Mouse (Mus musculus): Measurements from ENCODE around the gene Sbno1. TPM values are rescaled to one million over a fixed set of nuclear protein-coding genes. Genes with fewer than 3 reads are reported as not detected.
"Not testable (repeated sequence)": the region's sequence is repeated elsewhere in the genome, so short reads cannot be mapped to it uniquely, and the experiment has no call there.

The Sbno1 gene
- total RNA-seq, 1 experiment from 2014 or later: 307 TPM

DNA sequence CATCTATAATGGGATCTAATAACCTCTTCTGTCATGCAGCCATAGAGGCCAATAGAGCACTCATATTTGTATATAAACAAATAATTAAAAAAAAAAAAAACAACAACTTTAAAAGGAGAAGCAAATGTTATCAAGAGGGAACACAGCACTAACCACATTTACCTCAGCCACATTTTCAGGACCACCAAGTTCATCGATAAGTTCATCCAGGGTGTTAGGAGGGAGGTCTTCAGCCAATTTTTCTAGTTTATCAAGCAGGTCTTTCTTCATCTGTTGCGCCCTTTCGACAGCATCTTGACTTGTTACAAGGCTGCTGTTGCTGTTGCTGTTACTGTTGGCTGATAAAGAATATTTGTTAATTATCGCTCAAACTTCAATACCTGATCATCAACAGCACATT lies 33.4 kb downstream of the Sbno1 start:
- ATAC-seq (ENCODE audit: extremely low read depth, insufficient number of reproducible peaks, low FRiP score, poor library complexity, severe bottlenecking): no peak

DNA sequence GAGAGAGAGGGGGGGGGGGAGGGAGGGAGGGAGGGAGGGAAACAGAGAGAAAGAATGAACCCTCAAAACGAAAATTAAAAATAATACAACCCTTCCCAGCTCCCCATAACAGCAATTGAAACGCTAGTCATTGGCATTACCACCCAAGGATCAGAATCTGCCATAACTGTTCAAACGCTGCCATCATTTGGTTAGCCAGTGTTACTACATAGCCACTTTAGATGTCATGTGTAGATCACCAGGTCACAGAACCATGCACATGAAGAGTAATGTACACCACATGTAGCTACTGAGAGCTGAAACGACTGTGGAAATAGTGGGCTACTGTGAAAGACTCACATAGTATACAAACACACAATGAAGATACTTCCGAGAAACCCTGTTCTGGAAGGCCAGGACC lies 37.9 kb downstream of the Sbno1 start:
- ATAC-seq (ENCODE audit: extremely low read depth, insufficient number of reproducible peaks, low FRiP score, poor library complexity, severe bottlenecking): peak; percentile 44; the same call in 1 of the 2 replicates

DNA sequence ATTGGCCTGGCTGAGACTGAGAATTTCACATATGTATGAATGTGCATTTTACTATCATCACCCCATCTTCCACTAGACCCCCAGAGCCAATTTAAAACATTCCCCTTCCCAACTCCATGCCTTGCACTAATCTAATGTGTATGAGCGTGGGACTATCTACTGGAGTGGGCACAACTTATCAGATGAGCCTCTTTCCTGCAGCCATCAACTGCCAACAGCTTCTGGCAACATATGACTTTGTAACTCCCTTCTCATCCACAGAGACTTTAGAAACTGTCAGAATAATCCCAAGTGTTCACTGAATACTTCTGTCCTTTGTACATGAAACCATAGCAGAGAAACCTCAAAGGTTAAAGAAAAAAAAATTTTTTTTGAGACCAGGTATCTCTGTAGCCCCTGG lies 45.7 kb downstream of the Sbno1 start:
- no peak for ATAC-seq (ENCODE audit: extremely low read depth, insufficient number of reproducible peaks, low FRiP score, poor library complexity, severe bottlenecking)

- ATAC-seq (ENCODE audit: extremely low read depth, insufficient number of reproducible peaks, low FRiP score, poor library complexity, severe bottlenecking): no peak
These were observed 48.7 kb downstream of the Sbno1 start for GRCm38 (mm10) chr5:124377149-124377548.

- ATAC-seq (ENCODE audit: extremely low read depth, insufficient number of reproducible peaks, low FRiP score, poor library complexity, severe bottlenecking): no peak
These were observed 49.4 kb downstream of the Sbno1 start for GRCm38 (mm10) chr5:124376401-124376800.

- ATAC-seq (ENCODE audit: extremely low read depth, insufficient number of reproducible peaks, low FRiP score, poor library complexity, severe bottlenecking): no peak
These were observed 51.5 kb downstream of the Sbno1 start for GRCm38 (mm10) chr5:124374298-124374697.

GRCm38 (mm10) chr5:124366721-124367120 lies 59.1 kb downstream of the Sbno1 start:
- no peak for ATAC-seq (ENCODE audit: extremely low read depth, insufficient number of reproducible peaks, low FRiP score, poor library complexity, severe bottlenecking)

DNA sequence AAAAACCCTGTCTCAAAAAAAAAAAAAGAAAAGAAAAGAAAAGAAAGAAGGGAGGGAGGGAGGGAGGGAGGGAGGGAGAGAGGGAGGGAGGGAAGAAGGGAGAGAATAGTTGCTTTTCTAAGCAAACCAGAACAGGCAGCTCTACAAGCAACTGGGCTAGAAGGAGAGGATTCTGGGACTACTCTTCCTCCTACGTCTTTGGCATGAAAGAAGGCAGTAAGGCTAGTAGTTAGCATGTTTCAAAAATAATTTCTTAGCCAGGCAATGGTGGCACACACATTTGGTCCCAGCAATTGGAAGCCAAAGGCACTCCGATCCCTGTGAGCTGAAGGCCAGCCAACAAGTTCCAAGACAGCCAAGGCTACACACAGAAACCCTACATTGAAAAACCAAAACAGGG lies 60.0 kb downstream of the Sbno1 start:
- no peak for ATAC-seq (ENCODE audit: extremely low read depth, insufficient number of reproducible peaks, low FRiP score, poor library complexity, severe bottlenecking)

DNA sequence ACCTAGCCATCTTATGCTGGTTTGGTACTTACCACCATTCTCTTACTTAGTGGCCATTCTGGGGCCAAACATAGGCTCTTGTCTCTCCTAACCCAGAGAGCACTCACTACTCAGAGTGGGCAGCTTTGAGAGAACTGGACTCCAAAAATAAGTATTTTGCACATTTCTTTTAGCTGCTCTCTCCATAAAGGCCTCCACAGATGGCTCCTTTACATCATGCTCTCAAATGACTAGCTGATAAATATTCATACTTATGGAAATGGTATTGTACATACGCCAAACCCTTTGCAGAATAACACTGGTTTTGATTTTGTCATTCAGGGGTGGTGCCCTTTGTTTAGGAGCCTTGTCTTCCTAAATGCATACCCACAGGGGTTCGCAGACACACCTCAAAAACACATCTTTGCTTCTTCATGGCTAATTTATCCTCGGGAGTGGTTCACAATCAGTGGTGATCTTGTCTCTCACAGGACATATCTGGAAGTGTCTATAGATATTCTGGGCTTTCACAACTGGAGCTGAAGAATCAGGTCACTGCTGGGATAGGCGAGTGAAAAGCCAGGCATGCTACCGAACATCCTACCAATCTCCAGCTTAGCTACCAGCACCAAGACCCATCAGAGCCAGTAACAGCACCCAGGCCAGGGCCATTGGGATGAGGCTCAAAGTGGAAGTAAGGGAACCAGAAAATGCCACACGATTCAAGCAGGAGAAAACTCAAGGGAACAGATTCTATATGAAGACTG lies 61.5 kb downstream of the Sbno1 start:
- ATAC-seq (ENCODE audit: extremely low read depth, insufficient number of reproducible peaks, low FRiP score, poor library complexity, severe bottlenecking): no peak

DNA sequence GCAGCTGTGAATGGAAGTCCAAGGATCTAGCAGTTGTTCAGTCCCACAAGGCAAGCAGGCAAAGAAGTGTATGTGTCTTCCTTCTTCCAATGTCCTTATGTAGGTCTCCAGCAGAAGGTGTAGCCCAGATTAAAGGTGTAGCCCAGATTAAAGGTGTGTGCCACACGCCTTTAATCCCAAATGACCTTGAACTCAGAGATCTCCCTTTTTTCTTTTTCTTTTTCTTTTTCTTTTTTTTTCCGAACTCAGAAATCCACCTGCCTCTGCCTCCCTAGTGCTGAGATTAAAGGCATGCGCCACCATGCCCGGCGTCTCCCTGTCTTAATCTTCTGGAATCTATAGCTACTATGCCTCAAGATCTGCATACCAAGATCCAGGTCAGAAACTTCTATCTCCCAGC lies 62.8 kb downstream of the Sbno1 start, which contains the start of gene Cdk2ap1:
Cdk2ap1 (minus strand) TSS at position 101 of the 400 bp plus-strand sequence.
- ATAC-seq (ENCODE audit: extremely low read depth, insufficient number of reproducible peaks, low FRiP score, poor library complexity, severe bottlenecking): not testable (repeated sequence)

GRCm38 (mm10) chr5:124359641-124360040 lies 66.2 kb downstream of the Sbno1 start:
- ATAC-seq (ENCODE audit: extremely low read depth, insufficient number of reproducible peaks, low FRiP score, poor library complexity, severe bottlenecking): no peak

- ATAC-seq (ENCODE audit: extremely low read depth, insufficient number of reproducible peaks, low FRiP score, poor library complexity, severe bottlenecking): no peak
These were observed 69.1 kb downstream of the Sbno1 start for GRCm38 (mm10) chr5:124356695-124357094.

- no peak for ATAC-seq (ENCODE audit: extremely low read depth, insufficient number of reproducible peaks, low FRiP score, poor library complexity, severe bottlenecking)
These were observed 70.3 kb downstream of the Sbno1 start for GRCm38 (mm10) chr5:124355425-124355959.

- ATAC-seq (ENCODE audit: extremely low read depth, insufficient number of reproducible peaks, low FRiP score, poor library complexity, severe bottlenecking): 0 out of 2 replicates have a peak, but pooled peaks have one; percentile 16
These were observed 71.0 kb downstream of the Sbno1 start for GRCm38 (mm10) chr5:124354574-124355424.

DNA sequence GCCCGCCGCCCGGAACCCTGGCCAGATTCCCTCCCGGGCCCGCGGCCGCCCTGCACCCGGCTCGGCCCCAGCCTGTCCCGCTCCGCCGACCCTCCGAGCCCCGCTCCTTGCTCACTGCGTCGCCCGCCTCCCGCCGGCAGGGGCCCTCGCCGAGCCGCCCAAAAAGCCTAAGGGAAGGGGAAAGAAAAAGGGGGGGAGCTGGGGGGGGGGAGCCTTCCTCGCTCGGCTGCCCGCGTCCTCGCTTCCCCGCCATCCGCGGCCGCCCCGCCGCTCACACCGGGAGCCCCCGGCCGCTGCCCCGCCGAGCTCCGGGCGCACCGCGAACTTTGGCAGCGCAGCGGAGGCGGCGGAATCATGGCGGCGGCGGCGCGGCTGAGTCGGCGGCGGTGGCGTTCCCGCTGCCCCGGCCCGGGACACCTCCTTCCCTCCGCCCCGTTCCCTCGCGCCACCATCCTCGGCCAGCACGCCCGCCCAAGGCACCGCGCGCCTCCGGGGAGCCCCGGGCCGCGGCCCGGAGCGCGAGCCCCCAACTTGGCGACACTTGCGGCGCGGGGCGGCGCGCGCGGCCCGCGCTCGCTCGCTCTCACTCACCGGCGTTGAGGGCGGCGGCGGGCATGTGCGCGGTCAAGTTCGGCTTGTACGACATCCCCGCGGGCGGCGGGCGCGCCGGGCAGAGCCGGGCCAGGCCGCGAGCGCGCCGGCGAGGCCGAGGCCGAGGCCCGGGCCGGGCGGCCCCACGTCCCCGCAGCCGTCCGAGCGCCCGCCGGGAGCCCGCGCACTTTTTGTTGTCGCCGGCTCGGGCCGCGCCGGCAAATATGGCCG lies 71.9 kb downstream of the Sbno1 start:
- ATAC-seq (ENCODE audit: extremely low read depth, insufficient number of reproducible peaks, low FRiP score, poor library complexity, severe bottlenecking): peak; percentile 38

- ATAC-seq (ENCODE audit: extremely low read depth, insufficient number of reproducible peaks, low FRiP score, poor library complexity, severe bottlenecking): no peak
These were observed 72.6 kb downstream of the Sbno1 start for GRCm38 (mm10) chr5:124353011-124353725.

GRCm38 (mm10) chr5:124352141-124352920 lies 73.5 kb downstream of the Sbno1 start:
- peak; percentile 28 for ATAC-seq (ENCODE audit: extremely low read depth, insufficient number of reproducible peaks, low FRiP score, poor library complexity, severe bottlenecking)

- ATAC-seq (ENCODE audit: extremely low read depth, insufficient number of reproducible peaks, low FRiP score, poor library complexity, severe bottlenecking): no peak
These were observed 74.2 kb downstream of the Sbno1 start for GRCm38 (mm10) chr5:124351604-124352003.

Measured in neutrophil, adult 5-6 weeks (primary cell).